Mouse (Mus musculus): ENCODE measurements around the gene Cd44. TPM values are rescaled to one million over a fixed set of nuclear protein-coding genes. Genes with fewer than 3 reads are reported as not detected.

The Cd44 gene
- polyA plus RNA-seq, 1 experiment from 2014 or later, result 2.2 TPM

DNA sequence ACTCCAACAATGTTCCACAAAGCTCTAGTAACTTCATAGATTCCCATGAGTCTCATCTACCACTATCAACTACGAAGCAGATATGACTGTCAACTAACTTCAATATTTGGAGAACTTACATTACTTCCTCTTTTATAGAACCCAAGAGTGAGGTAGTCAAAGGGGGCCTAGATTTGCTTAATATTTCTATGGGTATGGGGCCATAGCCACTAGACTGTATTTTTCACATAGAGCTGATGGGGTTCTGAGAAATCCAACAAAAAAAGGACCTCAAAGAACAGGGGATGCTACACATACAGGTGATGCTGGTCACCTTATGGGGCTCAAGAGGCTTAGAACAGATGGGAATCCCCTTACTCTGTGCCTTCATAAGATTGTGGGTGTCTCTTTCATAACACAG, 14.3 kb downstream of the Cd44 start:
- ATAC-seq (ENCODE audit: insufficient read depth, low FRiP score, low TSS enrichment), result no peak
- no peaks in the 10 kb centered on the region for H3K4me1 ChIP-seq (ENCODE audit: control insufficient read depth, insufficient read depth, low read length)

DNA sequence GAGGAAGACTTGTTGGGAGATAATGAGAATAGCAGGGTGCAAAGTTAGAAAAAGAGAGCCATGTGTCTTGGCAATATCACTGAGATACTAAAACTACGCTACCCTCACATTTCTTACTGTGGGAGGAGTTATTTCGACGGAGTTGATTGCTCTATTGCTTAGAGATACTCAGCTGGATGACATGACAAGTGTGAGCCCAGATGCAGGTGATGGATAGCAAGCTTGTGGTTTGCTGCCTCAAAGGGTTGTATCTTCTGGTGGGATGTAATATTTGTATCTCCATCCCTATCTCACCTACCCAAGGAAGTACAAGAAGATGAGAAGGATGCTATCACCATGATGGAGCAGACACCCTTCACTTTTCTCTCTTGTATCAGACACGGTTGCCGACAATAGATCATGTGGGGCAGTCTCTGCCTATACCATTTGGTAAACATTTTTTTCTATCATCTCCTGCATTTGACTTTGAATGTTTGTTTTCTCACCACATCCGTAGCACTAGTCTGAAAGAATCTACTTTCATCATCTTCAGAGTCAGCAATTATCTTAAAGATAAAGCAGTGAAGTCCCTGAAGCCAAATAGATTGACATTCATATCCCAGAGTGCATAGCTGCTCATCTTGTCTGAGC, 15.0 kb downstream of the Cd44 start:
- no peak overlapping the region for H3K4me3 ChIP-seq (ENCODE audit: low read depth, low read length)
- H3K36me3 ChIP-seq (ENCODE audit: control insufficient read depth, insufficient read depth, low read length), result no peaks in the 10 kb centered on the region
- no peak overlapping the region for H3K27ac ChIP-seq (ENCODE audit: low read depth, low read length)
- H3K9ac ChIP-seq (ENCODE audit: low read length), result no peak overlapping the region
- DNase-seq (ENCODE audit: low spot score), result no peak
- no peak for ATAC-seq (ENCODE audit: insufficient read depth, low FRiP score, low TSS enrichment)
- no peaks in the 10 kb centered on the region for H3K4me1 ChIP-seq (ENCODE audit: control insufficient read depth, insufficient read depth, low read length)
- WGBS, result 81% methylated on average over 6 of the region's 6 CpGs
- H3K4me2 ChIP-seq (ENCODE audit: low read depth), result no peak overlapping the region
- H3K27me3 ChIP-seq (ENCODE audit: control insufficient read depth, insufficient read depth, low read length), result no peaks in the 10 kb centered on the region
- no peaks in the 10 kb centered on the region for H3K9me3 ChIP-seq (ENCODE audit: control insufficient read depth, low read length)

More for the DNA sequence above, 14.3 kb downstream of the Cd44 start:
- no peak for DNase-seq (ENCODE audit: low spot score)
- Histone ChIP-seq H3K9me3 (ENCODE audit: control insufficient read depth, low read length) (no peaks in the 10 kb centered on the region), H3K27me3 (ENCODE audit: control insufficient read depth, insufficient read depth, low read length) (no peaks in the 10 kb centered on the region), H3K36me3 (ENCODE audit: control insufficient read depth, insufficient read depth, low read length) (no peaks in the 10 kb centered on the region), H3K9ac (ENCODE audit: low read length) (no peak overlapping the region), H3K27ac (ENCODE audit: low read depth, low read length) (no peak overlapping the region), H3K4me2 (ENCODE audit: low read depth) (no peak overlapping the region), H3K4me3 (ENCODE audit: low read depth, low read length) (no peak overlapping the region)
- 87% methylated on average over 1 of the region's 1 CpGs for WGBS

DNA sequence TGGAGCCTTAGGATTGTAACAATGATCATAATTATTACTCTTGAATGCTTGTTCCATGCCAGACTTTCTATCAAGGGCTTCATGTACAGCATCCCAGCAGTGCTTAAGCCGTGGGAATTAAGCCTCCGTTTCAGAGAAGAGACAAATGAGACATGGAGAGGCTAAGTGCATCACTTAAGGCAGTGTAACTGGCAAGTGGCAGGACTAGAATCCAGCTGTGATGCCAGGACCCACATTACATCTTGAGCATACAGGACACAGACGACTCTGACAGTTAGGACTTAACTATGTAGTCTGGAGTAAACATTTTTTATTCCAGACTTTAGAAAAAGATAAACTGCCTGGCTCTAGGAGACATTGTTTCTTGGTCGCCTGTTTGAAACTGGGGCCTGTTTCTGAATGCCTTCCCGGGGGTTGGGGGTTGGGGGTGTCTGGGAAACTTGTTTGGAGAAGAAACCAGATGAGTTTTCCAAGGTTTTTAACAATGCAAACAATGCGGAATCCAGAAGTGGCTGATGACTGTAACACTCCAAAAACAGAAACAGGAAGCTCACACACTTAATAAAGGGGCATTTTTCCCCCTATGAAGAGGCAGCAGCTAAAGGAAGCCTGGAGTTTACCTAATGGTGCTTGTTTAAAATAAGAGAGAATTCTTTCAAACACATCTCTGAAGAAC, 18.7 kb downstream of the Cd44 start:
- H3K27ac ChIP-seq (ENCODE audit: low read depth, low read length), result no peak overlapping the region

DNA sequence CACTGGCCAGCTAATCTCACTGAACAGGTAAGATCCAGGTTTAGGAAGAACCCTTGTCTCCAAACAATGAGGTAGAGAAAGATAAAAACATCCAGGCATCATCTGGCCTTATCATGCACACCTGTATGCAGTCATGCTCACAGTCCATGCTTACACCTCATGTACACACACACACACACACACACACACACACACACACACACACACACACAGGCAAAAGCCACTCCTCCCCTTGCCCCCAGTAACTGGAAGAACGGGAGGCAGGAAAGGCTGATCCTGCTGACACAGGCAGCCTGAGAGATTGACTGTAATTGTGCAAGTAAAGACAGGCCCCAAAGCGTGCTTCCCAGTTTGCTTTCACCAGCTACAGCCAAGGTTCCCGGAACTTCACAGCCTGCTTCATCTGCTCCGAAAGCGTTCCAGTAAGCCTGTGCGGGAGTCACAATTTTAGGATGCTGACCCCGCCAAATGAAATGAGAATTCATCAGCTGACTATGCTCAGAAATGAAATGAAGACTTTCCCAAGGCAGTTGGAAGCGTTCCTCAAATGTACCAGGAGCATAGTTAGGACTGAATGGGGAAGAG, 19.4 kb downstream of the Cd44 start:
- Histone ChIP-seq H3K4me2 (ENCODE audit: low read depth) (no peak overlapping the region), H3K9me3 (ENCODE audit: control insufficient read depth, low read length) (no peaks in the 10 kb centered on the region), H3K27ac (ENCODE audit: low read depth, low read length) (no peak overlapping the region), H3K27me3 (ENCODE audit: control insufficient read depth, insufficient read depth, low read length) (no peaks in the 10 kb centered on the region), H3K36me3 (ENCODE audit: control insufficient read depth, insufficient read depth, low read length) (no peaks in the 10 kb centered on the region), H3K9ac (ENCODE audit: low read length) (no peak overlapping the region), H3K4me1 (ENCODE audit: control insufficient read depth, insufficient read depth, low read length) (no peaks in the 10 kb centered on the region), H3K4me3 (ENCODE audit: low read depth, low read length) (no peak overlapping the region)
- no peak for ATAC-seq (ENCODE audit: insufficient read depth, low FRiP score, low TSS enrichment)
- no peak for DNase-seq (ENCODE audit: low spot score)
- WGBS, result 81% methylated on average over 8 of the region's 8 CpGs

More for the DNA sequence above, 18.7 kb downstream of the Cd44 start:
- no peaks in the 10 kb centered on the region for H3K9me3 ChIP-seq (ENCODE audit: control insufficient read depth, low read length)
- 52% methylated on average over 6 of the region's 6 CpGs for WGBS
- no peak overlapping the region for H3K4me2 ChIP-seq (ENCODE audit: low read depth)
- ATAC-seq (ENCODE audit: insufficient read depth, low FRiP score, low TSS enrichment) (no peak), DNase-seq (ENCODE audit: low spot score) (no peak)
- no peaks in the 10 kb centered on the region for H3K36me3 ChIP-seq (ENCODE audit: control insufficient read depth, insufficient read depth, low read length)
- H3K27me3 ChIP-seq (ENCODE audit: control insufficient read depth, insufficient read depth, low read length), result no peaks in the 10 kb centered on the region
- no peak overlapping the region for H3K9ac ChIP-seq (ENCODE audit: low read length)
- H3K4me3 ChIP-seq (ENCODE audit: low read depth, low read length), result no peak overlapping the region
- no peaks in the 10 kb centered on the region for H3K4me1 ChIP-seq (ENCODE audit: control insufficient read depth, insufficient read depth, low read length)

DNA sequence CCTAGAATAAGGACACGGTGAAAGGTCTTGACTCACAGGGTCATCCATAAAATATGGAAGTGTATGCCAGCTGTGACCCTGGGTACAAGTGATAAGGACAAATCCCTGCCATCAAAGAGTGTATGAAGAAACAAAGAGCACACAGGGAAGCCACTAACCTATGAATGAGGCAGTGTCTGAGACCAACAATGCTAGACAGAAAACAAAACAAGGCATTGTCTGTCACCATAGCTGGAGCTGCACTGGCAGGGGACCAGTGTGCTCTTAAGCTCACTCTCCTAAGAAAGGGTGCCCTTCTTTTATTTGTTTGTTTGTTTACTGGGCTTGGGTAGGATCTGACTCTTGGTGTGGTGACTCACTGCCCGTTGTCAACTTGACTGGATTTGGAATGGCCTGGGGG, 23.0 kb downstream of the Cd44 start:
- no peak overlapping the region for H3K27ac ChIP-seq (ENCODE audit: low read depth, low read length)
- H3K36me3 ChIP-seq (ENCODE audit: control insufficient read depth, insufficient read depth, low read length), result no peaks in the 10 kb centered on the region
- DNase-seq (ENCODE audit: low spot score) (no peak), ATAC-seq (ENCODE audit: insufficient read depth, low FRiP score, low TSS enrichment) (no peak)
- H3K4me3 ChIP-seq (ENCODE audit: low read depth, low read length), result no peak overlapping the region
- H3K9ac ChIP-seq (ENCODE audit: low read length), result no peak overlapping the region
- H3K9me3 ChIP-seq (ENCODE audit: control insufficient read depth, low read length), result no peaks in the 10 kb centered on the region
- no peak overlapping the region for H3K4me2 ChIP-seq (ENCODE audit: low read depth)
- WGBS, result 63% methylated on average over 2 of the region's 2 CpGs
- no peaks in the 10 kb centered on the region for H3K4me1 ChIP-seq (ENCODE audit: control insufficient read depth, insufficient read depth, low read length)
- H3K27me3 ChIP-seq (ENCODE audit: control insufficient read depth, insufficient read depth, low read length), result no peaks in the 10 kb centered on the region

DNA sequence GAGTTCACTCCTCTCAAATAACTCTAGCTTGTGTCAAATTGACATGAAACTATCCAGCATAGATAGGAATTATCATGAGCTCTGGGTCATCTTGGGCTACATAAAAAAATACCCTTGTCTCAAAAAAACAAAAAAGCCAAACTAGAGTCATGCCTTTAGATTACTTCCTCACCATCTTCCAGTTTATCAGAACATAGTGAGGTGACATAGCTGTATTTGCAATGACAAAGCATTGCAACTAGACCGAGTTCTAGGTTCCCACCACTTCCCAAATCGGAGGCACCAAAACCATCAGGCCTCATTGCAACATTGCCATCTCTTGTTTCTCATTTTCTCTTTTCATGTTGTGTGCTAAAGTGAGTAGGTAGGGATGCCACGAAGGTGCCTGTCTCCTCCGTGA, 24.0 kb downstream of the Cd44 start:
- WGBS, result 97% methylated on average over 4 of the region's 4 CpGs
- Histone ChIP-seq H3K4me3 (ENCODE audit: low read depth, low read length) (no peak overlapping the region), H3K27ac (ENCODE audit: low read depth, low read length) (no peak overlapping the region), H3K9ac (ENCODE audit: low read length) (no peak overlapping the region), H3K27me3 (ENCODE audit: control insufficient read depth, insufficient read depth, low read length) (no peaks in the 10 kb centered on the region), H3K36me3 (ENCODE audit: control insufficient read depth, insufficient read depth, low read length) (no peaks in the 10 kb centered on the region), H3K9me3 (ENCODE audit: control insufficient read depth, low read length) (no peaks in the 10 kb centered on the region), H3K4me1 (ENCODE audit: control insufficient read depth, insufficient read depth, low read length) (no peaks in the 10 kb centered on the region), H3K4me2 (ENCODE audit: low read depth) (no peak overlapping the region)
- no peak for DNase-seq (ENCODE audit: low spot score)
- ATAC-seq (ENCODE audit: insufficient read depth, low FRiP score, low TSS enrichment), result no peak

DNA sequence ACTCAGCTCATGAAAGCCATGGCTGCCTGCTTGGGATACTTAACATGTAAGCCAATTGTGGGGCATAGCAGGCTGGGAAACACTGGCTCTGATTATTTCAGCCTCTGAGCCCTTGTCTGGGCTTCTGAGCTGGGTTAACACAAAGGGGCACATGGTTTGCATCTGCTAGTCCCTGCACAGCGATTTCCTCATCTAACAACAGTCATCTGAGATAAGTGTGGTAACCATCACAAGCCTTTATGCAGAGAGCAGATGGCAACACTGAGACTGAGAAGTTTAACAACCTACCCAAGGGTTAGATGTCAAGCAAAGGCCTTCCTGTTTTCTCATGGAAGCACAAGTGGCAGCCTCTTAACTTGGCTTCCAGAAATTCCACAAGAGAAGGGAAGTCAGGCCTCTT, 25.3 kb downstream of the Cd44 start:
- ATAC-seq (ENCODE audit: insufficient read depth, low FRiP score, low TSS enrichment), result no peak
- Histone ChIP-seq H3K27ac (ENCODE audit: low read depth, low read length) (no peak overlapping the region), H3K36me3 (ENCODE audit: control insufficient read depth, insufficient read depth, low read length) (no peaks in the 10 kb centered on the region), H3K9me3 (ENCODE audit: control insufficient read depth, low read length) (no peaks in the 10 kb centered on the region), H3K27me3 (ENCODE audit: control insufficient read depth, insufficient read depth, low read length) (no peaks in the 10 kb centered on the region), H3K4me2 (ENCODE audit: low read depth) (no peak overlapping the region), H3K9ac (ENCODE audit: low read length) (no peak overlapping the region), H3K4me3 (ENCODE audit: low read depth, low read length) (no peak overlapping the region), H3K4me1 (ENCODE audit: control insufficient read depth, insufficient read depth, low read length) (no peaks in the 10 kb centered on the region)
- DNase-seq (ENCODE audit: low spot score), result no peak
- WGBS, result 68% methylated on average over 1 of the region's 1 CpGs

DNA sequence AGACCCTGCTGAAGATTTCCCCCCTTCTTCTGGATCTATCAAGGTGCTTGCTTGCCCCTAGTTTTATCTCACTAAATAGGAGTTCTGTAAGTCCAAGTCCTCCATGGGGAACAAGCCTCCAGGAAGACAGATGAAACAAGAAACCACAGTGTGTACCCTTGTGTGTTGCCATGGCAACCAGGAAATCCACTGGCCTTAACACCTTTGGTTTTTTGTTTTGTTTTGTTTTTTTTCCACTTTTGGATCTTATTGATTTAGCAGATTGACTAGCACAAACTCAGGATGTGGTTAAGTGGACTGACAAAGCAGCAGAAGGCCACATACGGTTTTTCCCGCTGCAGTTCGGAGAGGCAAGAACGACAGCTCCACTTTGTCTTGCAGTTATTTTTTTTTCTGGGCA, 27.6 kb downstream of the Cd44 start:
- 63% methylated on average over 4 of the region's 4 CpGs for WGBS
- H3K4me2 ChIP-seq (ENCODE audit: low read depth), result no peak overlapping the region
- H3K27me3 ChIP-seq (ENCODE audit: control insufficient read depth, insufficient read depth, low read length), result no peaks in the 10 kb centered on the region
- DNase-seq (ENCODE audit: low spot score), result no peak
- H3K9ac ChIP-seq (ENCODE audit: low read length), result no peak overlapping the region
- H3K36me3 ChIP-seq (ENCODE audit: control insufficient read depth, insufficient read depth, low read length), result no peaks in the 10 kb centered on the region
- ATAC-seq (ENCODE audit: insufficient read depth, low FRiP score, low TSS enrichment), result no peak
- no peak overlapping the region for H3K4me3 ChIP-seq (ENCODE audit: low read depth, low read length)
- H3K27ac ChIP-seq (ENCODE audit: low read depth, low read length), result no peak overlapping the region
- H3K4me1 ChIP-seq (ENCODE audit: control insufficient read depth, insufficient read depth, low read length), result no peaks in the 10 kb centered on the region
- H3K9me3 ChIP-seq (ENCODE audit: control insufficient read depth, low read length), result no peaks in the 10 kb centered on the region

DNA sequence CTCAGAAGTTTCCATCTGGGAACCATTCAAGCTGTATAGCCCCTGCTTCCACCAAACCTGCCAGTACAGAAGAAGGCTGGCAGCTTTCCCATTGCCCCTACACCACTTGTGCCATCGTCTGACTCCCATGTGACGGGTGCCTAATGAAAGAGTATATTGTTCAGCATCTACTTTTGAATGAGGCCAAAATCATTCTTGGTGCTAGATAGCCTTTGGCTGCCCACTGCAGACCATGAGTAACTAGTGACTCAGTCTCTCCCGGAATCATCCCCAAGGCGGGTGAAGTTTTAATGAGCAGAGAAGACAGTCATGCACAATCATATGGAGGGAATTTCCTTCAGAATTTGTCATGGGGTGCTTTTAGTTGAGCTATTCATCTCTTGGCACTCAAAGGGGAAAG, 28.3 kb downstream of the Cd44 start:
- no peaks in the 10 kb centered on the region for H3K27me3 ChIP-seq (ENCODE audit: control insufficient read depth, insufficient read depth, low read length)
- no peak overlapping the region for H3K9ac ChIP-seq (ENCODE audit: low read length)
- no peak overlapping the region for H3K27ac ChIP-seq (ENCODE audit: low read depth, low read length)
- H3K4me1 ChIP-seq (ENCODE audit: control insufficient read depth, insufficient read depth, low read length), result no peaks in the 10 kb centered on the region
- no peaks in the 10 kb centered on the region for H3K9me3 ChIP-seq (ENCODE audit: control insufficient read depth, low read length)
- DNase-seq (ENCODE audit: low spot score), result no peak
- H3K36me3 ChIP-seq (ENCODE audit: control insufficient read depth, insufficient read depth, low read length), result no peaks in the 10 kb centered on the region
- WGBS, result 92% methylated on average over 4 of the region's 4 CpGs
- ATAC-seq (ENCODE audit: insufficient read depth, low FRiP score, low TSS enrichment), result no peak
- H3K4me3 ChIP-seq (ENCODE audit: low read depth, low read length), result no peak overlapping the region
- no peak overlapping the region for H3K4me2 ChIP-seq (ENCODE audit: low read depth)
